Comparison of ENCODE assay signal across 19 mouse cellular contexts in genomic region chr8:114346045-114346444, GRCm38 (mm10).
DNase-seq lines count a peak whose midpoint lies in the region.
"Had no signal": no experiment of that assay in that cellular context is flagged by ENCODE, and none has a peak within 500 bp of the region (broad histone marks: within the 10 kb centered on the region; RNA-seq: fewer than 3 reads in every experiment).

No protein-coding gene starts in this region.

- DNase-seq in cerebellum, postnatal 25 days: peak; percentile 25 to 54
- no peak for DNase-seq in cerebellum, postnatal 4 days (ENCODE audit: low spot score in 2 of 2)
- DNase-seq in layer of hippocampus, adult 18-20 months (ENCODE audit: low spot score in 2 of 2): peak; percentile 7 to 36
- no peak for DNase-seq in layer of hippocampus, postnatal 36 days
- DNase-seq in right cerebral cortex, adult 2 months (ENCODE audit: low spot score in 2 of 2): peak; percentile 49 to 53
- DNase-seq in right cerebral cortex, postnatal 14 days: no peak
- peak; percentile 56 for DNase-seq in telencephalon, adult 2 months (ENCODE audit: low read depth, low spot score)
- DNase-seq: adrenal gland, postnatal 25 days; forebrain, postnatal 0 days; gastrocnemius, adult 2 months; gastrocnemius, postnatal 36 days; heart, adult 18-20 months; heart, postnatal 36 days; kidney, adult 2 months; kidney, postnatal 36 days; lung, embryonic 14.5 days; lung, postnatal 14 days; midbrain, embryonic 14.5 days; thymus, postnatal 14 days had no signal

Comparison
In these comparisons a context has a peak if more than half of its experiments do, and no peak if none do; other contexts are left out.
1. DNase-seq: peak in cerebellum, postnatal 25 days (2 of 2), layer of hippocampus, adult 18-20 months (2 of 2), right cerebral cortex, adult 2 months (2 of 2) and telencephalon, adult 2 months (single experiment); none in cerebellum, postnatal 4 days (0 of 2), layer of hippocampus, postnatal 36 days (0 of 2) and right cerebral cortex, postnatal 14 days (single experiment).